Mouse (Mus musculus) limb, embryonic 11.5 days (tissue): Measurements from ENCODE around the gene Ggt5. TPM values are rescaled to one million over a fixed set of nuclear protein-coding genes. Genes with fewer than 3 reads are reported as not detected.

Experiments used
- ATAC-seq: fragments of 200-750 bp; cut with Nextera tagmentation; 2 replicates; pipeline ENCODE4 v1.8.0; 2017; ENCODE audit warnings: low read depth; ENCODE audit not compliant: insufficient number of reproducible peaks, low FRiP score, low TSS enrichment
- DNase-seq: peaks from one replicate; pipeline ENCODE4 v3.0.0-alpha.2; 2015; ENCODE audit warnings: low spot score
- H3K27ac ChIP-seq: fragments of 300-500 bp; sonication (generic); replicated peaks from 2 replicates; pipeline ENCODE4 v1.5.1; 2014; ENCODE audit warnings: low read depth, mild to moderate bottlenecking, low read length
- H3K27me3 ChIP-seq: fragments of 300-500 bp; sonication (generic); 2 replicates; pipeline ENCODE4 v1.6.1; 2014; ENCODE audit warnings: mild to moderate bottlenecking, low read length, mixed read lengths; ENCODE audit not compliant: control insufficient read depth, insufficient read depth
- H3K36me3 ChIP-seq: fragments of 300-500 bp; sonication (generic); 2 replicates; pipeline ENCODE4 v1.6.1; 2014; ENCODE audit warnings: mild to moderate bottlenecking, low read length, moderate library complexity, mixed read lengths; ENCODE audit not compliant: control insufficient read depth, insufficient read depth
- H3K4me1 ChIP-seq: fragments of 300-500 bp; sonication (generic); 2 replicates; pipeline ENCODE4 v1.6.1; 2014; ENCODE audit warnings: low read length, mixed read lengths; ENCODE audit not compliant: control insufficient read depth, insufficient read depth
- H3K4me2 ChIP-seq: fragments of 300-500 bp; sonication (generic); 2 replicates; pipeline ENCODE4 v1.6.1; 2014; ENCODE audit warnings: low read depth, mild to moderate bottlenecking, moderate library complexity; ENCODE audit not compliant: severe bottlenecking
- H3K4me3 ChIP-seq: fragments of 300-500 bp; sonication (generic); 2 replicates; pipeline ENCODE4 v1.5.1; 2014; ENCODE audit warnings: low read depth, low read length
- H3K9ac ChIP-seq: fragments of 300-500 bp; sonication (generic); 2 replicates; pipeline ENCODE4 v1.6.1; 2014; ENCODE audit warnings: mild to moderate bottlenecking, low read length
- H3K9me3 ChIP-seq: fragments of 300-500 bp; sonication (generic); 2 replicates; pipeline ENCODE4 v1.6.1; 2016; ENCODE audit warnings: low read length; ENCODE audit not compliant: control insufficient read depth
- WGBS: fragments of 180-500 bp; shearing (Covaris S2); extraction: QIAGEN DNeasy Blood & Tissue Kit; methylation state at CpG from one replicate; pipeline ENCODE4 v1.1.7; 2014; 5-methylcytosine and 5-hydroxymethylcytosine counted together
- polyA plus RNA-seq: library from polyadenylated mRNA; unstranded; fragments of >200 nt; fragmentation: Nextera tagmentation; extraction: Ambion mirVana; gene quantifications from 2 replicates; pipeline ENCODE4 v1.2.1, GENCODE M21; 2014

Ggt5 gene
- polyA plus RNA-seq, 1 experiment from 2014 or later: 0.41 TPM

- Histone ChIP-seq H3K9ac (no peak overlapping the region), H3K4me1 (peaks cover 17% of the 10 kb centered on the region)
- 71% methylated on average over 6 of the region's 6 CpGs for WGBS
Observed at GRCm38 (mm10) chr10:75555557-75555956, 33.6 kb upstream of the Ggt5 start.

GRCm38 (mm10) chr10:75556026-75556425, 33.1 kb upstream of the Ggt5 start:
- H3K36me3 ChIP-seq: no peaks in the 10 kb centered on the region
- H3K4me3 ChIP-seq: no peak overlapping the region
- no peak for ATAC-seq
- no peak overlapping the region for H3K9ac ChIP-seq
- H3K4me1 ChIP-seq: peaks cover 17% of the 10 kb centered on the region
- no peak overlapping the region for H3K27ac ChIP-seq
- H3K9me3 ChIP-seq: no peaks in the 10 kb centered on the region
- 63% methylated on average over 9 of the region's 9 CpGs for WGBS
- DNase-seq: no peak
- H3K4me2 ChIP-seq: no peak overlapping the region
- peaks cover 7% of the 10 kb centered on the region; the same call in 1 of the 2 replicates for H3K27me3 ChIP-seq

More at GRCm38 (mm10) chr10:75555557-75555956, 33.6 kb upstream of the Ggt5 start:
- DNase-seq (no peak), ATAC-seq (no peak)
- no peak overlapping the region for H3K4me2 ChIP-seq
- H3K27ac ChIP-seq: no peak overlapping the region
- no peaks in the 10 kb centered on the region for H3K36me3 ChIP-seq
- no peaks in the 10 kb centered on the region for H3K9me3 ChIP-seq
- H3K4me3 ChIP-seq: no peak overlapping the region
- H3K27me3 ChIP-seq: peaks cover 6% of the 10 kb centered on the region; the same call in 1 of the 2 replicates

- H3K9me3 ChIP-seq: no peaks in the 10 kb centered on the region
- no peak overlapping the region for H3K27ac ChIP-seq
- H3K36me3 ChIP-seq: no peaks in the 10 kb centered on the region
- no peak overlapping the region for H3K9ac ChIP-seq
- no peak overlapping the region for H3K4me3 ChIP-seq
- DNase-seq: no peak
- WGBS: 22% methylated on average over 3 of the region's 3 CpGs
- H3K27me3 ChIP-seq: peaks cover 9% of the 10 kb centered on the region; the same call in 1 of the 2 replicates
- no peak for ATAC-seq
- H3K4me1 ChIP-seq: peaks cover 14% of the 10 kb centered on the region
- 0 out of 2 replicates have a peak overlapping the region, but pooled peaks have one; percentile 22 for H3K4me2 ChIP-seq
Observed at GRCm38 (mm10) chr10:75558515-75558914, 30.6 kb upstream of the Ggt5 start.

GRCm38 (mm10) chr10:75559041-75559675, 30.0 kb upstream of the Ggt5 start:
- Histone ChIP-seq H3K27ac (no peak overlapping the region), H3K27me3 (peaks cover 9% of the 10 kb centered on the region; the same call in 1 of the 2 replicates), H3K9me3 (no peaks in the 10 kb centered on the region), H3K4me3 (peak overlapping the region; percentile 44), H3K9ac (no peak overlapping the region), H3K4me2 (peak overlapping the region; percentile 96), H3K4me1 (peaks cover 14% of the 10 kb centered on the region), H3K36me3 (no peaks in the 10 kb centered on the region)
- no peak; the same call in 1 of the 2 replicates for ATAC-seq
- WGBS: 7% methylated on average over 14 of the region's 14 CpGs
- DNase-seq: no peak

GRCm38 (mm10) chr10:75559676-75560548, 29.2 kb upstream of the Ggt5 start, which contains the start of gene Lrrc75b:
TSS of gene Lrrc75b (minus strand) at chr10:75560330.
- under 1% methylated on average over 73 of the region's 75 CpGs for whole genome bisulfite sequencing
- ATAC-seq (peak; percentile 14; the same call in 1 of the 2 replicates), DNase-seq (peak; percentile 63)
- Histone ChIP-seq H3K4me2 (peak within 1 kb of the TSS; percentile 96), H3K27me3 (peaks cover 9% of the 10 kb centered on the region; the same call in 1 of the 2 replicates), H3K9ac (peak within 1 kb of the TSS; percentile 71), H3K4me1 (peaks cover 14% of the 10 kb centered on the region), H3K4me3 (peak within 1 kb of the TSS; percentile 44), H3K27ac (no peak within 1 kb of the TSS), H3K9me3 (no peaks in the 10 kb centered on the region), H3K36me3 (no peaks in the 10 kb centered on the region)

- Histone ChIP-seq H3K4me2 (peak overlapping the region; percentile 96), H3K36me3 (no peaks in the 10 kb centered on the region), H3K9ac (peak overlapping the region; percentile 71; the same call in 1 of the 2 replicates), H3K4me1 (peaks cover 14% of the 10 kb centered on the region), H3K9me3 (no peaks in the 10 kb centered on the region), H3K4me3 (peak overlapping the region; percentile 44), H3K27ac (no peak overlapping the region), H3K27me3 (peaks cover 9% of the 10 kb centered on the region; the same call in 1 of the 2 replicates)
- WGBS: 5% methylated on average over 6 of the region's 6 CpGs
- peak; percentile 47 for DNase-seq
- ATAC-seq: peak; percentile 25; the same call in 1 of the 2 replicates
Observed at GRCm38 (mm10) chr10:75560549-75560899, 28.6 kb upstream of the Ggt5 start.

- DNase-seq (no peak), ATAC-seq (no peak)
- Histone ChIP-seq H3K9me3 (no peaks in the 10 kb centered on the region), H3K4me1 (peaks cover 14% of the 10 kb centered on the region), H3K27ac (no peak within 1 kb of the TSS), H3K36me3 (no peaks in the 10 kb centered on the region), H3K4me2 (peak within 1 kb of the TSS; percentile 96), H3K4me3 (peak within 1 kb of the TSS; percentile 44; the same call in 1 of the 2 replicates), H3K9ac (peak within 1 kb of the TSS; percentile 71; the same call in 1 of the 2 replicates), H3K27me3 (peaks cover 9% of the 10 kb centered on the region; the same call in 1 of the 2 replicates)
- 54% methylated on average over 10 of the region's 10 CpGs for WGBS
Observed at GRCm38 (mm10) chr10:75561071-75561654, 28.0 kb upstream of the Ggt5 start, which contains the start of gene Ggt1. TSS of gene Ggt1 (plus strand) at chr10:75561604.

GRCm38 (mm10) chr10:75562596-75562995, 26.5 kb upstream of the Ggt5 start:
- peaks cover 14% of the 10 kb centered on the region for H3K4me1 ChIP-seq
- H3K4me2 ChIP-seq: no peak overlapping the region
- H3K4me3 ChIP-seq: no peak overlapping the region
- no peak for ATAC-seq
- peaks cover 9% of the 10 kb centered on the region; the same call in 1 of the 2 replicates for H3K27me3 ChIP-seq
- no peak for DNase-seq
- H3K36me3 ChIP-seq: no peaks in the 10 kb centered on the region
- WGBS: 88% methylated on average over 8 of the region's 8 CpGs
- H3K9ac ChIP-seq: no peak overlapping the region
- H3K9me3 ChIP-seq: no peaks in the 10 kb centered on the region
- H3K27ac ChIP-seq: no peak overlapping the region
